Mouse (Mus musculus): ENCODE measurements around the gene Cyp4f18. TPM values are rescaled to one million over a fixed set of nuclear protein-coding genes. Genes with fewer than 3 reads are reported as not detected.

Gene Cyp4f18
- polyA plus RNA-seq, 2 experiments = 0.65 to 0.88 TPM

DNA sequence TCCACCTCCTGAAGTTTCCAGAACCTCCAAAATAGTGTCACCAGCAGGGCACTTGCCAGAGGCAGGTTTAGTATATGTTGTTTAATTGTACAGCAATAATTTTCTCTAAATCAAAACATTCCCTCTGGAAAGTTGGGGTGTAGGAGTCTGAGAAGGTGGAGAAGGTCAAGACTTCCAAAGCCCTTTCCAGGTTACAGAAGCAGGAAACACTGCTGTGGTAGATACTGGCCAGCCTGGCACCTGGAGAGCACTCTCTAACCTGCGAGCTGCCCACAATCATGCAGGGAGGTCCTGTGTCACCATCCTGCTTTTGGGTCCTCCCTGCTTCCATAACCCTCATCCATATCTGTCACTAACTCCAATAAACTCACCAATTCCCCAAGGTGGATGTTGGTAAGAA, 2.7 kb downstream of the Cyp4f18 start:
- Histone ChIP-seq H3K27me3 (ENCODE audit: control insufficient read depth, insufficient read depth, low read length) (no peaks in the 10 kb centered on the region), H3K9me3 (ENCODE audit: control insufficient read depth, low read length) (no peaks in the 10 kb centered on the region), H3K36me3 (ENCODE audit: control insufficient read depth, insufficient read depth, low read length) (no peaks in the 10 kb centered on the region), H3K27ac (replicated peaks; ENCODE audit: low read depth, low read length) (no peak overlapping the region), H3K4me3 (replicated peaks; ENCODE audit: low read length) (no peak overlapping the region), H3K4me1 (ENCODE audit: control insufficient read depth, insufficient read depth, low read length) (no peaks in the 10 kb centered on the region), H3K4me2 (replicated peaks; ENCODE audit: low read depth, low read length, severe bottlenecking) (no peak overlapping the region), H3K9ac (ENCODE audit: low read depth, low read length, severe bottlenecking) (no peak overlapping the region)
- WGBS = 71% methylated on average over 1 of the region's 1 CpGs
- TF ChIP-seq POLR2A (IDR thresholded peaks at IDR 0.05; ENCODE audit: borderline replicate concordance, extremely low read depth, insufficient read depth, insufficient read length) = no peak
- ATAC-seq (ENCODE audit: low FRiP score, low read depth) (no peak), DNase-seq (ENCODE audit: low spot score) (no peak)

GRCm38 (mm10) chr8:72005912-72006311, 3.5 kb downstream of the Cyp4f18 start:
- no peak for TF ChIP-seq POLR2A (IDR thresholded peaks at IDR 0.05; ENCODE audit: borderline replicate concordance, extremely low read depth, insufficient read depth, insufficient read length)
- Histone ChIP-seq H3K27me3 (ENCODE audit: control insufficient read depth, insufficient read depth, low read length) (no peaks in the 10 kb centered on the region), H3K4me2 (replicated peaks; ENCODE audit: low read depth, low read length, severe bottlenecking) (no peak overlapping the region), H3K9ac (ENCODE audit: low read depth, low read length, severe bottlenecking) (no peak overlapping the region), H3K36me3 (ENCODE audit: control insufficient read depth, insufficient read depth, low read length) (no peaks in the 10 kb centered on the region), H3K4me1 (ENCODE audit: control insufficient read depth, insufficient read depth, low read length) (no peaks in the 10 kb centered on the region), H3K4me3 (replicated peaks; ENCODE audit: low read length) (no peak overlapping the region), H3K27ac (replicated peaks; ENCODE audit: low read depth, low read length) (no peak overlapping the region), H3K9me3 (ENCODE audit: control insufficient read depth, low read length) (no peaks in the 10 kb centered on the region)
- 75% methylated on average over 3 of the region's 3 CpGs for WGBS
- DNase-seq (ENCODE audit: low spot score) (no peak), ATAC-seq (ENCODE audit: low FRiP score, low read depth) (no peak)

DNA sequence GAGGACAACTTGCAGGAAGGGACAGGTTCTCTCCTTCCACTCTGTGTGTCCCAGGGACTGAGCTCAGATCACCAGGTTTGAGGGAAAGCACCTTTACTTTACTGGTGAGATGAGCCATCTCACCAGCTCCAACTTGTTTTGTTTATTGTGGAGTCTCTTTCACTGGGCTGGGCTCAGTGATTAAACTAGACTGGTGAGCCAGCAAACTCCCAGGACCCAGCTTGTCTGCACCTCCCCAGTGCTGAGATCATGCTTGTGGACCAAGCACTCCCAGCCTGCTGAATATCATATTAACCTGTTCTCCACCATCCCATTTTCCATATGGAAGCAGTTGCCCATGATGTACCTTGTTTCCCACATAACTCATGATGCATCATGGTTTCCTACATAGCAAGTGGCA, 6.5 kb downstream of the Cyp4f18 start:
- no peak overlapping the region for H3K4me2 ChIP-seq (replicated peaks; ENCODE audit: low read depth, low read length, severe bottlenecking)
- ATAC-seq (ENCODE audit: low FRiP score, low read depth) = no peak
- no peaks in the 10 kb centered on the region for H3K27me3 ChIP-seq (ENCODE audit: control insufficient read depth, insufficient read depth, low read length)
- DNase-seq (ENCODE audit: low spot score) = no peak
- TF ChIP-seq POLR2A (IDR thresholded peaks at IDR 0.05; ENCODE audit: borderline replicate concordance, extremely low read depth, insufficient read depth, insufficient read length) = no peak
- H3K9ac ChIP-seq (ENCODE audit: low read depth, low read length, severe bottlenecking) = no peak overlapping the region
- no peak overlapping the region for H3K27ac ChIP-seq (replicated peaks; ENCODE audit: low read depth, low read length)
- no peaks in the 10 kb centered on the region for H3K4me1 ChIP-seq (ENCODE audit: control insufficient read depth, insufficient read depth, low read length)
- no peak overlapping the region for H3K4me3 ChIP-seq (replicated peaks; ENCODE audit: low read length)
- no peaks in the 10 kb centered on the region for H3K36me3 ChIP-seq (ENCODE audit: control insufficient read depth, insufficient read depth, low read length)
- H3K9me3 ChIP-seq (ENCODE audit: control insufficient read depth, low read length) = no peaks in the 10 kb centered on the region

DNA sequence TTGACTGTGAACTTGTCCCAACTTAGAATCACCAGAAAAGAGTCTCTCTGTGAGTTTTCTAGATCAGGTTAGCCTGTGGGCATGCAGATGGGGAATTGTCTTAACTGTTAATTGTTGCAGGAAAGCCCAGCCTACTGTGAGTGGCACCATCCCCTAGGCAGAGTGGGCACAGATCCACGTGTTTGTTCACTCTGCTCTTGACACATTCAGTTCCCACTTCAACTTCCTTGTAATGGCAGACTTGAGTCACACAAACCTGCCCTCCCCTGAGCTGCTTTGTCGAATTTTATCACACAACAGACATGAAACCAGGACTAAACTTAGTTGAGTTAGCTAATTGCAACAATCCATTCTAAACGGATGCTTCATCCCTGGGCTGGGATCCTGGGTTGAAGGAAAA, 9.2 kb downstream of the Cyp4f18 start:
- no peaks in the 10 kb centered on the region for H3K36me3 ChIP-seq (ENCODE audit: control insufficient read depth, insufficient read depth, low read length)
- no peaks in the 10 kb centered on the region for H3K27me3 ChIP-seq (ENCODE audit: control insufficient read depth, insufficient read depth, low read length)
- no peaks in the 10 kb centered on the region for H3K9me3 ChIP-seq (ENCODE audit: control insufficient read depth, low read length)
- H3K27ac ChIP-seq (replicated peaks; ENCODE audit: low read depth, low read length) = no peak overlapping the region
- DNase-seq (ENCODE audit: low spot score) (no peak), ATAC-seq (ENCODE audit: low FRiP score, low read depth) (no peak)
- TF ChIP-seq POLR2A (IDR thresholded peaks at IDR 0.05; ENCODE audit: borderline replicate concordance, extremely low read depth, insufficient read depth, insufficient read length) = no peak
- no peak overlapping the region for H3K4me3 ChIP-seq (replicated peaks; ENCODE audit: low read length)
- H3K4me1 ChIP-seq (ENCODE audit: control insufficient read depth, insufficient read depth, low read length) = no peaks in the 10 kb centered on the region
- no peak overlapping the region for H3K9ac ChIP-seq (ENCODE audit: low read depth, low read length, severe bottlenecking)
- 65% methylated on average over 3 of the region's 3 CpGs for WGBS
- no peak overlapping the region for H3K4me2 ChIP-seq (replicated peaks; ENCODE audit: low read depth, low read length, severe bottlenecking)

DNA sequence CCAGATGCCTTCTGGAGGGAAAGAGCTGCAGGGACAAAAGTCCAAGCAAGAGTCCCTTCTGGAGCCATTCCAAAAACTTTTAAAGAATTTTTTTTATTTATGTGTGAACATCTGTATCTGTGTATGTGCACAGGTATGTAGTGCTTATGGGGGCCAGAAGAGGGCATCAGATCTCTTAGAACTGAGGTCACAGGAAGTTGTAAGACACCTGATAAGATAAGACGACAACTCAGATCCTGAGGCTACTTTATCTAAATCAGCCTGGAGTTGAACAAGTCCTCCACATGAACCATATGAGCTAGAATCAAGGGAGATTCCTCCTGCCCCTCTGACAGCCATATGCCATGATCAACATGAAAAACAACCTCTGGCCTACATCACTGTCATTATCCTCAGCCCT, 10.0 kb downstream of the Cyp4f18 start:
- DNase-seq (ENCODE audit: low spot score) (no peak), ATAC-seq (ENCODE audit: low FRiP score, low read depth) (no peak)
- no peaks in the 10 kb centered on the region for H3K27me3 ChIP-seq (ENCODE audit: control insufficient read depth, insufficient read depth, low read length)
- no peak overlapping the region for H3K4me3 ChIP-seq (replicated peaks; ENCODE audit: low read length)
- H3K36me3 ChIP-seq (ENCODE audit: control insufficient read depth, insufficient read depth, low read length) = no peaks in the 10 kb centered on the region
- H3K9ac ChIP-seq (ENCODE audit: low read depth, low read length, severe bottlenecking) = no peak overlapping the region
- no peaks in the 10 kb centered on the region for H3K4me1 ChIP-seq (ENCODE audit: control insufficient read depth, insufficient read depth, low read length)
- no peaks in the 10 kb centered on the region for H3K9me3 ChIP-seq (ENCODE audit: control insufficient read depth, low read length)
- H3K4me2 ChIP-seq (replicated peaks; ENCODE audit: low read depth, low read length, severe bottlenecking) = no peak overlapping the region
- H3K27ac ChIP-seq (replicated peaks; ENCODE audit: low read depth, low read length) = no peak overlapping the region
- no peak for TF ChIP-seq POLR2A (IDR thresholded peaks at IDR 0.05; ENCODE audit: borderline replicate concordance, extremely low read depth, insufficient read depth, insufficient read length)
- 79% methylated on average over 1 of the region's 1 CpGs for WGBS
